Mouse (Mus musculus) testis, postnatal 14 days (tissue): ENCODE results near the gene Pom121l12.

Source experiments
- DNase-seq: peaks from one replicate; pipeline ENCODE4 v3.0.0; 2021; ENCODE audit warnings: low spot score

Gene Pom121l12

DNA sequence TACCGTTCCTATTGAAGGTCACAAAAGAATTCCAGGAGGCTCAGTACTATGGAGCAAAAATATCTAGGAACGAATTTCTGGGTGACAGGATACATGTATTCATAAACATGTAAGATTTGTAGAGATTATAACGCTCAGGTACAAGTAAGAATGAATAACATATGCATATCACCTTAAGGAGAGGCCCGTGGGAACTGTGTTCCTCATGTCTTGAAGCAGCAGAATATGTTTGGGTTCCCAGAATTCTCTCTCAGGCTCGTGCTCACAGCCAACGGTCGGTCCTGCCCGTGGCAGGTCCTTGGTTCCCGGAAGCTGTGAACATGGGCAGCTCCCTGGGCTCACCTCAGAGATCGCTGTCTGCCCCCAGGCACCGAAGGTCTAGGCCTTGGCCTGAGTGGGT is at the start of gene Pom121l12:
Pom121l12 (plus strand) TSS at position 301 of the 400 bp plus-strand sequence.
- DNase-seq: peak; percentile 3

DNA sequence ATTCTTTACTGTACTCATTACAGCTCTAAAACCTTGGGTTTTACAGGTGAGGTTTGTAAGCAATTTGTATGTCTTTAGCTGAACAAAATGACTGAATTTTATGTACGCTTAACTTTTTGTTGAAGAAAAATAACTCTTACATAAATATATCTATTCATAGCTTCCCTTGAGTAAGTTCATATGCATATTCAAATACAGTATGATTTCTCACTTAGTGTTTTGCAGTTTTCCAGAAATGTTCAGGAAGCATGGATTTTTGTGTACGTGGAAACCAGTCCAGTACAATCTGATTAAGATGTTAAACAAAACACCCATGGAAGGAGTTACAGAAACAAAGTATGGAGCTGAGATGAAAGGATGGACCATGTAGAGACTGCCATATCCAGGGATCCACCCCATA is 12.8 kb downstream of the Pom121l12 start:
- DNase-seq: no peak
